Mouse (Mus musculus) gastrocnemius, postnatal 36 days (tissue): Measurements from ENCODE around the gene Nptxr. TPM values are rescaled to one million over a fixed set of nuclear protein-coding genes. Genes with fewer than 3 reads are reported as not detected.
A peak's percentile ranks its signal among the peaks of the same experiment; 100 is the strongest.

Experiments used
- DNase-seq, 2 experiments: peaks; one replicate each; pipeline ENCODE4 v3.0.0; 2022
- intact Hi-C: fragments of 180-260 bp; cut with DNase I; formaldehyde crosslinking; loops from one replicate; pipeline ENCODE4 v1.15.1; 2025
- long read RNA-seq, 2 experiments: library from polyadenylated mRNA; stranded (forward); transcript quantifications; one replicate each; pipeline ENCODE4 v2.0.0; 2021
- total RNA-seq, 2 experiments: library from RNA; stranded (reverse); gene quantifications; 2 replicates each; pipeline ENCODE4 v1.2.3; 2021

Nptxr gene
- total RNA-seq, result under 1 TPM; 0.66 to 0.72 TPM
- long read RNA-seq, experiment 1, result 0 reads
- long read RNA-seq, experiment 2, result 0 reads

DNA sequence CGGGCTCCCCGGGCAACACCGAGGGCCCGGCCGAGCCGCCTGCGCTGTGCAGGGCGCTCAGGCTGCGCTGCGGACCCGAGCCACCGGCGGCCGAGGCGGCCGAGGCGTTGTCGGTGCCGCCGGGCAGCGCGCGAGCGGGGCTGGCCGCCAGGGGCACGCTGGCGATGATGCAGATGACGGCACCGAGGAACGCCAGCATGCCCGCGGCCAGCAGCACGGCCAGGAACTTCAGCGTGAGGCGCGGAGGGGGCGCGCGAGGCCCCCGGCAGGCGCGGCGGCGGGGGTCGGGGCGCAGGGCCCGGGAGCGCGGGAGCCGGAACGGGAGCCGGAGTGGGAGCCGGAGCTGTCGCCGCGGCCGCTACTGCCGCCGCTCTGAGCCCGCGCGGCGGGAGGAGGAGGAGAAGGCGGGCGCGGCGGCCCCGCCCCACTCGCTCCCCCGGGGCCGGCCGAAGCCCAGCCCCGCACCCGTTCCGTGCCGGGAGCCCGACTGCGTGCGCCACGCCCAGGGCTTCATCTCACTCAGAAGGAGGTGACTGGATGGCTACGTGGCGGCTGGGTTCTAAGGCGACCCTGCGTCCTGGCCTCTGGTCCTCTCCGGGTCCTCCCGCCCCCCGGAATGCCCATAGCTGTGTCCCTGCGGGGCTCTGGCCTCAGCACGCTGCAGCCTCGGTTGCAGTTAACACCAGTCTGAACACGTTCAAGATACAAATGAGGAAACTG is at the start of gene Nptxr:
TSS of gene Nptxr (minus strand) at position 415 of the 720 bp plus-strand sequence.
- DNase-seq, result no peak
- intact Hi-C loops, result loop anchor here (5.0 kb wide), 1 partner anchor 52 kb away; no protein-coding TSS in a partner anchor

DNA sequence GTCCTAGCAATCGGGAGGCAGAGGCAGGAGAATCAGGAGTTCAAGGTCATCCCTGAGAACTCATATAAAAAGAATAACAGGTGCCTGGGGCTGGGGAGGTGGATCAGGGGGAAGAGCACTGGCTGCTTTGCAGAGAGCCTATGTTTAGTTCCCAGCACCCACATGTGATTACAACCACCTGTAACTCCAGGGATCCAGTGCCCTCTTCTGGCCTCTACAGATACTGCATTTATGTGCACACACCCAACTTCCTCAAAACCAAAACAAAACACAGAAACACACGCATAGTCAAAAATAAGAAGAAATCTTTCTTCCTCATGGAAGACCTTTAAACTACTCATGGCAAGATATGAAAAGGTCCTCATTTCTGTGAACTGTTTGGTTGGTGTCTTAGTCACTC is 45.6 kb upstream of the Nptxr start:
- intact Hi-C loops, result no loop called here
- no peak for DNase-seq

DNA sequence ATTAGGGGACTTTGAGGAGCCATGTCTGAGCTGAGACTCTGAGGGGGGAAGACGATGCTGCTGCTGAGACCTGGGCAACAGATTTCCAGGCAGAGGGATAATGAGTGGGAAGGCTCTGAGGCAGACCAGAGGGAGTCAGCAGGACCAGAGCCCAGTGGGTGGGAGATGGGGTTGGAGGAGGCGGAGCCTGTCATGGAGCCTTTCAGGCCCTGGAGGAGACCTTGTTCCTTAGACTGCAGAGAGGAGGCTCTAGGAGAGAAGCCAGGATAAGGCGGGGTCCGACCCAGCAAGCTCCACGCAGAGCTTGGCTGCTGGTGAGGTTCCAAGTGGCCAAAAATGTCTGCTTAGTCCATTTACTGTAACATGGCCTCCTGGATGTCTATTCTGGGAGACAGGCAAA is 42.5 kb upstream of the Nptxr start:
- intact Hi-C loops, result no loop called here
- peak; percentile 50 to 64 for DNase-seq

DNA sequence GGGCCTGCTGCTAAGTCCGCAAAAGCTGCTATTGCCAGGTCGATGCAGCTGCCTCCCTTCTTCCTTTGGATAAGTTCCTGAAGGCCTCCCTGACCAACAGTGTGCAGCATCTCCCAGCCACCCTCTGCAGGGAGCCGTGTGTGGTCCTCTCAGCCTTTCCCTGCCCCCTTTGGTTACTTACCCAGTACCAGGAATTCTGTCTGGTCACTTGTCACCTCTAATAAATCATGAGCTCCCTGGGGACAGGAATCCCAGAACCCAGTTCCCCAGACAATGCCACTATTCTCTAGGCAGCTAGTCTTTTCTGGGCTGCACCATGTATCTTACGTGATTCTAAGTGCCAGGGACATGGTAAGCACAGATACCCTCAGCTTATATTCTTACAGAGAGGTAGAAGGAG is 41.4 kb upstream of the Nptxr start:
- intact Hi-C loops, result no loop called here
- DNase-seq, result no peak

DNA sequence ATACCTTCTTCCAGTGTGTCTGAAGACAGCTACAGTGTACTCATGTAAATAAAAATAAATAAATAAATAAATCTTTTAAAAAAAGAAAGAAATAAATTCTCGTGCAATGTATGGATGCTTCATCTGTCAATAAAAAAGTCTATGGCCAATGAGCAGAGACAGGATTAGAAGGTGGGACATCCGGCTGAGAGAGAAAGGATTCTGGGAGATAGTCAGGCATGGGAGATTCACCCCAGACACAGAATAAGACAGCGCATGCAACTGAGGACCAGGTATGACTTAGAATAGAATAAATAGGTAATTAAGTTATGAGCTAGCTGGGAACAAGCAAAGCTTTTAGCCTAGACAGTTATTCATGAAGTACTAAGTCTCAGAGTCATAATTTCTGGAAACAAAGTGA is 38.4 kb upstream of the Nptxr start:
- intact Hi-C loops, result no loop called here

DNA sequence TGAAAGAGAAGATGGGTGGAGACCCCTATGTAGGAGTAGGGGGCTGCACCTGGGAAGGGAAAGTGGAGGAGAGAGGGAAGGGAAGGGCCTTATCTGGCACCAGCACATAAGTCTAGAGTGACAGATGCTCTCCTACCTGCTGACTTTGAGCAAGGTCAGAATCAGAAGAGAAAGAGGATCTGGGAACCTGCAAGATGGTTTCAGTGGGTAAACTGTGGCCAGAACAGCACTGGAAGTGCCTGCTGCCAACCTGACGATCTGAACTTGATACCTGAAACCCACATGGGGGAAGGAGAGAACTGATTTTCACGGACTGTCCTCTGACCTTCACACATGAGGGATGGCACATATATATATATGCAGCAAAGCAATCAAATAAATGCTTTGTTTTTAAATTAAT is 35.7 kb upstream of the Nptxr start:
- intact Hi-C loops, result no loop called here
- no peak for DNase-seq

More for the DNA sequence above, 38.4 kb upstream of the Nptxr start:
- DNase-seq, result no peak

DNA sequence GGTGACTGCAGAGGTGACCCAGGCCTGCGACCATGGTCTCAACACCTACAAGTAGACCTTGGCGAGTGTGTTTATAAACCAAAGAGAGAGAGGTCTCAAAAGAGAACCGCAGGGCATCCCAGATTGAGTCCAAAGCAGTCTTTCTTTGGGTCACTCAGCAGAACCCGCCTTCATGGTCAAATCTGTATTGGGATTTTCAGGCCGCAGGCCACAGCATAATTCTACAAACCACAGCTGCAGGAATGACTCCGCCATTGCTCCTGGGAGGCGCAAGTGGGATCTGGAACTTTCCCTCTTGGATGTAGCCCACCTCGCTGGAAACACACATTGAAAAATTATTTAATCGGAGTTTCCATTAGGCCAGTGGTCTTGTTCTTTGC is 30.3 kb upstream of the Nptxr start:
- intact Hi-C loops, result loop anchor here (5.0 kb wide), 1 partner anchor 92 kb away; no protein-coding TSS in a partner anchor

DNA sequence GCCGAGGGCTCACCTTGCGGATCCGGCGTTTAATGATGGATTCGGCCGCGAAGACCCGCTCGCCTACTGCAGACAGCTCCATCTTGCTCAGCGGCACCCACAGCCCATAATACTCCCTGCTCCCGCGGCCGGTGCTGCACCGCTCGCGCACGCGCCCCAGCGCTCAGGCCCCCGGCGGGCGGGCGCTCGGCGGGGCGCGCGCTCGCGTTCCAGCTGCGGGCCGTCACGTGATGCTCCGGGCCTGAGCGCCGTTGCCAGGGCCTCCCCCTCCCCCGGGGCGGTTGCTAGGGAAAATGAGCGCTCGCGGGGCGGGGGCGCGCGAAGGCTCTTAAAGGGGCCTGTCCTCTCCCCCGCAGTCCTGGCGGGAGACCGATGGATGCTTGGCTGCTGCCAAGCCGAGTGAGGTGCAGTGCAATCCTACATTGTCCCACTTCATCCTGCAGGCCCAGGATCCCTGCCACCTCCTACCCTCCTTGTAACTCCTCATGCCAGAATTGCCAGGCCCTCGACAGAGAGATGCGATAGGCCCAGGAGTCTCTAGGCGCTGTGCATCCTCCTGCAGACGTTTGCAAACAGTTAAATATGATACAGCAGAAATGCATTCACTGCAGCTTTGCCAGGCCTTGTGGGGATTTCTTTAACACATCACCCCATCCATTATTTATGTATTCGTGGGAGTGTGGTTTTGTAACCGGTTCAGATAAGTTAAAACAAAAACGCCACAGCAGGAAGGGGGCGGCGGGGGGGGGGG is 29.7 kb upstream of the Nptxr start, which contains the start of the genes Npcd and Cbx6:
TSS of gene Npcd (minus strand) at position 108 of the 751 bp plus-strand sequence.
TSS of gene Cbx6 (minus strand) at position 559 of the 751 bp plus-strand sequence.
- intact Hi-C loops, result loop anchor here (5.0 kb wide), 1 partner anchor 93 kb away; no protein-coding TSS in a partner anchor

More for the DNA sequence above, 30.3 kb upstream of the Nptxr start:
- DNase-seq, result no peak

DNA sequence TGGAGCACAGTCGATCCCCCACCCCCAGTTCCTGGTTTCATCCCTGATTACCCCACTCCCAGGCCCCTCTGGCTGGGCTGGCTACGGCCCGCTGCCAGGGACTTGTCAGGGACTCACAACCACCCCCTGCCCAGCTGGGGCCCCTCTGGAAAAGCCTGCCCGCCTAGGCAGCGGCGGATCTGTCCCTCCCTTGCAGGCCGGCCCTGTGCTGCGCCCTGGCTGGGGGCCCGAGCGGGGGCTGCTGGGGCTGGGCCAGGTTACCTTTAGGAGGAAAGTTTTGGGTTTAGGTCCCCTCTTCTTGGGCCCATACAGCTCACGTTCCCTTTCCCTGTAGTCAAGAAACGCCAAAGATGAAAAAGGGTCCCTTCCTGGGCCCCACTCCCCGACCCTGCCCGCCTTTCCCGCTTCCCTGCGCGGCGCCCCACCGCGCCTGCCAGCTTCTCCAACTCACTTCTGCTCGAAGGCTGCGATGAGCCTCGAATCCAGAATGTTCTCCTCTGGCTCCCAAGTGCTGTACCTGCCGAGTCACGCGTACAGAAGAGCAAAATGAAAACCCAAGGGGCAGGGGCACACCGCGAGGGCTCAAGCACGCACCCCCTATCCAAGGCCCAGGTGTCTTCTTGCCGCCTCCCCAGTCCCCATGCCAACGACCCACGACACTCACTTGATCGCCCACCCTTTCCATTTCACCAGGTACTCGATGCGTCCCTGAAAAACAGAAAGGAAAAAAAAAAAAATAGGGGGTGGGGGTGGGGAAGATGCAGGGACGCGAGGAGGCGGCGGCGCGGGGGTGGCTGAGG is 28.9 kb upstream of the Nptxr start:
- intact Hi-C loops, result loop anchor here (5.0 kb wide), 1 partner anchor 94 kb away; no protein-coding TSS in a partner anchor
- DNase-seq, result peak; percentile 22 to 28

More for the DNA sequence above, 29.7 kb upstream of the Nptxr start, which contains the start of the genes Npcd and Cbx6:
- DNase-seq, result peak; percentile 92 to 97

DNA sequence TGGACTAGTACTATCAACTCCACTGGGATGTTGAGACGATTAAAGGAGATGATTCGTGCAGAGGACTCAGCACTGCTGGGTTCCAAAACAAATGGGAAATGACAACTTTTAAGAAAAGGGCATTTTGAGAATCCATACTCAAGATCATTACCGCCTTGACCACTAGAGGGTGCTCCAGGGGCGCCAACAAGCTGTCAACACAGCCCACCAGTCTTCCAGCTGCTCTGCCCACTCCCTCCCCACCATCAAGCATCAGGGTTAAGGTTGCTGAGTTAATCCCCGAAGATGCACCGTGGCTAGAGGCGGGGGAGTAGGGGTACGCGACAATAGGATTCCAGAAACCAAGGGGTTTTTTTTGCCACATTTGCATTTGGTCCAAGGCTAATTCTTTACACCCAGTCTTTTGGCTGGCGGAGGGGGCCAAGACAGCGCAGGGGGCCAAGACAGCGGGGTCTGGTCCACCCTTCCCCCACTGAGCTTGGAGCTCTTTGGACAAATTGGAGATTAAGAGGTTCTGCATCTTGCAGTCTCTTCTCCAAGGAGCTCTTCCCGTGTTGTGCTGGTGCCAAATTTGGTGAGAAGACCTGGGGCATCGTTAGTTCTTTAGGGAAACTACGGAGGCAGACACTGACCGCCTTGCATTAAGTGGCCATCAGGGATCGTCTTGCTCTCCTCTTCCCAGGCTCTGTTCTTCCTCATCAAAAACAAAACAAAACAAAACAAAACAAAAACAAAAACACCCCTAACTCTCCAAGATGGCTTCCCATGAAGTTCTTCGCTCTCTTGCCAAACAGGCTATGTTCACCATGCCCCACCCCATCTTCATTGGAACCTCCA is 27.7 kb upstream of the Nptxr start:
- intact Hi-C loops, result loop anchor here (5.0 kb wide), 1 partner anchor 95 kb away; no protein-coding TSS in a partner anchor
- peak; percentile 43 to 75 for DNase-seq

DNA sequence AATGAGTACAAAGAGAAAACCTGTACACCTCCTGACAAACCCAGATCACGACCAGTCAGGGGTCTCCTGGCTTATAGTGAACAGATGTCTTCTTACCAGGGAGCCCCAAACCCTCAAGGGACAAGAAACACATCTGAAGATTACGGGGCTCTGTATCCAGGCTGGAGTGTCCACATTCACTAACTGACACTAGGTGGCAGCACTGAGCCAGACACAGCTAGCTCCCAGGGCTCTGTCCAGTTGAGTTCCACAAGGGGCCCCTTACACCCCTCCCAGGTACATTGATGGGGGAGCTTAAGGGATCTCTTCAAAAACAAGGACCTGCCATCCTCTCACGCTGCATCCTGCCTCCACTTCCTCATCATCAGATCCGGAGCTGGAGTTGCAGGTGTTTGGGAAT is 25.8 kb upstream of the Nptxr start:
- intact Hi-C loops, result loop anchor here (2.0 to 5.0 kb wide), 2 partner anchors 52 to 97 kb away; no protein-coding TSS in a partner anchor
- peak; percentile 56 to 62 for DNase-seq

DNA sequence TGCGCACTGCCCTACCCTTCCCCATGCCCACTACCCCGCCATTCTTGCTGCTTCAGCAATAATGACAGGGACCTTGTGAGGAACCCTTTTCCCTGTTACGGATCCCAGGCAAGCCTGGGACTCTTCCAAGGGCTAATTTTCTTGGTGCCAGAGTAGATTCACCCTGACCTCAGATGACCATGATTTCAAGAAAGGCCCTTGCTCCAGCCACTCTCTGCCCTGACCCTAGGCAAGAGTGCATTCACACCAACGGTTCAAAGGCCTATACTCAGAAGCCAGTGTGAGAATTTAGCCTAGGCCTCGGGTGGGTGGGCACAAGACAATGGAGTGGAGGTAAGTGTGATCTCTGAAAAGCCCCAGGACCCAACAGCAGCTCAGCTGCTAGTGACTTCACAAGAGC is 24.9 kb upstream of the Nptxr start:
- intact Hi-C loops, result loop anchor here (5.0 kb wide), 1 partner anchor 77 kb away; no protein-coding TSS in a partner anchor
- no peak for DNase-seq

DNA sequence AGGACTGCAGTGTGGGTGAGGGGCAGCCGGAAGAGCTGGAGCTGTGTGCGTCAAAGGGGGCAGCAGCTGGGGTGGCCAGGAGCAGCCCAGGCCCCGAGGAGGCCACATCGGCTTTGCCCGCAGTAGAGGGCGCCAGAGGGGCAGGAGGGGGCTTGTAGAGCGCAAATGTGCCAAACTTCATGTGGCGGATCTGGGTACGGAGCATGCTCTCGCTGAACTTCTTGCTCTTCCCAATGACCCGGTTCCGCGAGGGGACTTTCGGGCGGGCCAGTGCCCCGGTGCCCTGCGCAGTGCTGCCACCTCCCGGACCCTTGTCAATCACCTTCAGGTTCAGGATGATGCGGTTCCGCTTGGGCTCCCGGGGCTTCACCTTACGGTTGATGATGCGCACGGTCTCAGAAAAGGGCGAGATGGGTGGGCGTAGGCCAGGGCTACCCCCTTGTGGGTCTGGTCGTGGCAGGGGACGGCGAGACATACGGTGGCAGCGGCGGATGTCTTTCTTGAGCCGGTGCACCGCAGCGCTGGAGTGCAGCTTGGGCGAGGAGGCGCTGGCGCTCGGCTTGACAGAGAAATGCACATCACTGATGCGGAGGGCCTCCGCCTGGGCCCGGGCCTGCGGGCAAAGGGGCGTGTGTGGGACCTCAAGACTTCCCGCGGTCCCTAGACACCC is 23.9 kb upstream of the Nptxr start:
- intact Hi-C loops, result loop anchor here (5.0 kb wide), 1 partner anchor 76 kb away; no protein-coding TSS in a partner anchor
- no peak for DNase-seq

DNA sequence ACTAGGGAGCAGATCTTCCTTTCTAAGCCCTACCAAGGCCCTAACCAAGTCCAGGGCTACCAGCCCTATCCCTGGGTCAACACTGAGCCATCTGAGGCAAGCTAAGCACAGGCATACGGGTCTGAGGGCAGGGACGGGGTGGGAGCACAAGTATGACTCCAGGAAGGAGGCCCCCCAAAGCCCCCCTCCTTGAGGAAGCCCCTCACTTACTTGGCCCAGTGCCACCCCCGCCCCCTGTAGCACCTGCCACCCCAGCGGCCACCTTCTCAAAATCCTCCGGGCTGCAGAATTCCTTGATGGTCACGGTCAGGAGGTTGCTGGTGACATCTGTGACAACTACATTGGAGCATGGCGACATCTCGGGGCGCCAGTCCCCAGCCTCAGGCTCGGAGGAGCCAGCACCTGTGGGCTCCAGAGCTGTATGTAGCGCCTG is 23.2 kb upstream of the Nptxr start:
- DNase-seq, result no peak
- intact Hi-C loops, result loop anchor here (5.0 kb wide), 1 partner anchor 75 kb away; no protein-coding TSS in a partner anchor

DNA sequence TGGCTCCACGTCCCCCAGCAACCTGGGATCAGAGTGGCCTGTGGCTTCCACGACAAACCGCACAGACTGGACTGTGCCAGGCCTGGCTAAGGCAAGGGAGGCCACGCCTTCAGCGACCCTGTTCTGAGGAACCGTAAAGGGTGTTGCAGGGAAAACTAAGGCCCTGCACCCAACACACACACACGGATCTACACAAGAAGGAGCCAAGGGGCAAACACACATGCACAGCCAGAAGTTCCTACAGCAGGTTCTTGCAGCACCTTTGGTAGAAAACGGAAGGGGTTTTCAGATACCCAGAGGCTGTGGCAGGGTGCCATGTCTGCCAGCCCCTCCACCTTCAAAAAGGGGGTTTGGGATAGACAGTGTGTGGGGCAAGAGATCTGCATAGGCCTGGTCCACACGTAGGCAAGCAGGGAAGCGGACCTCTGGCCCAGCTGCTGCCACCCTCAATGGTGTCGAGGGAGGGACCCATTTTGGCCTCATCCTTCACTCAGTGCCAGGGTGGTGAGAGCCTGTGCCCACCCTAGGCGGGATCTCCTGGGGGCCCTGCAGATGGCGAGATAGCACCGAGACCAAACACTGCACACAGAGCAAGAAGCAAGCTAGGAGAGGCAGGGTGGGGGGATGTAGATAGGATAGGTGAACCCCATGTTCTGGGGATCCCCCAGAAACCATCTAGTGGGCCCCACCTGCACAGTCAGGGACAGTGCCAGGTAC is 22.7 kb upstream of the Nptxr start:
- no peak for DNase-seq
- intact Hi-C loops, result loop anchor here (5.0 kb wide), 1 partner anchor 75 kb away; no protein-coding TSS in a partner anchor

DNA sequence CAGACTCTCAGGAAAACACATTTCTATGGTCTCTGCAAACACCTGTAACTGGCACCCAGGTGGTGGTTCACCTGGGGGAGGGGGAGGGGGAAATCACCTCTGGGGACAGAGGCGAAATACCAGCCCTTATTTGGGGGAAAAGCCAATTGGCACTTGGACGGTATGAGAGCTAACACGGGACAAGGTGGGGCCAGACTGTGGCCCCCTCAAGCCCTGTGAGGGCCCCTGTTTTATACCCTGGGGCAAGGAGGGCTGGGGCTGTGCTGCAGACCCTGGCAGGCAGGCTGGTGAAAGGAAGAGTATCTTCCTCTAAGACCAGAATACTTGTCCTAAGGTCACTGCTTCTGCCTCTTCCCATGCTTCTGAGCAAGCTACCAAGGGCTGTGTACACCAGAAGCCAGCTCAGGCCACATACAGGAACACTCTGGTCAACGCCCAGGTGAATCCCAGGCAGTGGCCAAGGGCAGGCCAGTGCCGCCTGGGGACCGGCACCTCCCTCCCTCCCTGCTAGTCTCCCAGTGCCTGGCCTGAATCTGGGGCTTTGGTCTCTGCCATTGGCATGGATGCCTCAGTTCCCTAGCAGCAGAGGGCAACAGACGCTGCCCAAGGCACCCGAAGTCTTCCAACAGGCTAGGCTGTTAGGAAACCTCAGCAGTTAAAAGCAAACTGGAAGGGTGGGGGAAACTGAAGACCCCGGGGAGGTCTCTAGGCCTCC is 21.8 kb upstream of the Nptxr start:
- no peak for DNase-seq
- intact Hi-C loops, result loop anchor here (5.0 kb wide), 1 partner anchor 74 kb away; no protein-coding TSS in a partner anchor
